Mouse (Mus musculus) adrenal gland, adult 2 months (tissue): ENCODE measurements at regions not wholly inside any gene's neighbourhood (a gene's known extent, or its start where the extent isn't known, plus 50 kb on each side); places are given as distances from the start of the nearest gene placed in this dataset.
A peak's percentile ranks its signal among the peaks of the same experiment; 100 is the strongest.

Experiments used
- DNase-seq: peaks from one replicate; pipeline ENCODE4 v3.0.0; 2021

DNA sequence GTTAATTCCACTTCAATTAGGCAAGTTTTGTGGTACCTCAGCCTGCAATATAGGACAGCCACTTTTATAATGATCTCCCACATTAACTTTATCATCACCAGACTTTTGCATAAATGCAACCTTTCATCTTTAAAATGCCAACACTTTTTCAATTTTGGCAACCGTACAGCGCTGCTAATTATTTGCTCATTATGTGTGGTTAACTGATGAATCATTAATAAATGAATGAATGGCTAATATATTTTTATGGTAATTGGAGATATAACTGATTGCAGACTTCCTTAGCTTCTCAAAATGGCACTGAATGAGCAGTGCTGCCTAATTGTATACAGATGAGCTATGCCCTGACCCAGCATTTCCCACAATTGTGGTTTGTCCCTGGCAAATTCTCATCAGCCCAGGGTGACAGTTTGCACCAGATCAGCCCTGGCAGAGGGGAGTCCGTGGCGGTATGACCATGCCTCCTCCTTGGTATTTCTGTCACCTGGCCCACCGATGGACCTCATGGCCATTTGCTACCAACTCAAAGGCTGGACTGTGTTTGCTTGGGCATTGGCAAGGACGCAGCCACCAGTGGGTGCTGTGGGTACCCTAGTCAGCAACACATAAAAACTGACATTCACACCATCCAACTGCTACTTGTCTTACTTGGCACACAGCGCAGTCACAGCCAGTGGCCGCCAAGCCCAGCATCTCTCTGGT is 173.7 kb upstream of the Lmo4 start:
- DNase-seq: no peak

DNA sequence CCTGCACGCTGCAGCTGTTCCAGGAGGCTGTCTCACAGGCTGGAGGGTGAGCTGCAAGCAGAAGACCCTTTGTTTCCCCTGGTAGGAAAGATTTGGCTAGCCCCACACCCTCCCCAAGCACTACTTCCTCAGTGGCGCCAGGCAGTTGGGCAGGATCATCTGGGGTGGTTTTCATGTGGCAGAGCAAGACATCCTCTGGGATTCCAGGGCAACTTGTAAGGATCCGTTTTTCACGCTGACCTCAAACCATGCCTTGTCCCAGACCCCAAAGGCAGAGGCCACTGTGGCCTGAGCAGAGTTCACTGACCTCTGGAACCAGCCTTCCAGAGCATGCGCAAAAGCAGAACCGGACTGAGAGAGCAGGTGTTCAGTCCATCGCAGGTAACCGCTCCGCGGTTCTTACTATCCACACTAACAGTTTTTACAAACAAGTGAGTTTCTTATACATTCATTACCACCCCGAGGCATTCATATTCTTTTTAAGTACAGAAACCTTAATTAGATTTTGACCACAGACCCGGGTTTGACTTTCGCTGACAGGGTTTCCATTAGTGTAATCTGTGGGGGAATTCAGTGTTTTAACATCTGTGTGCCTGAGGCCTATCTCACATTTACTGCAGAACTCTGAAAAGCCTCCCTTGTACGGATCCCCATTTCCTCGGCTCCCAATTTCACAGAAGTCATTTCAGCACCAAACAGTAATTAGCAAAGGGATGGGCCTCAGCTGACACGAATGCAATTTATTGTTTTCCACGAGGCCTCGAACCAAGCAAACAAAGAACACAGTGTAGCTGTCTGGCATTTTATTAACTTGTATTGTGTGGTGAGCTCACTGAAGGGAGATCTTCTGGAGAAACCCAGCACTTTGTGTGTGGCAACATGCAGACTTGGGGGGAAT is 172.9 kb upstream of the Lmo4 start:
- no peak for DNase-seq

DNA sequence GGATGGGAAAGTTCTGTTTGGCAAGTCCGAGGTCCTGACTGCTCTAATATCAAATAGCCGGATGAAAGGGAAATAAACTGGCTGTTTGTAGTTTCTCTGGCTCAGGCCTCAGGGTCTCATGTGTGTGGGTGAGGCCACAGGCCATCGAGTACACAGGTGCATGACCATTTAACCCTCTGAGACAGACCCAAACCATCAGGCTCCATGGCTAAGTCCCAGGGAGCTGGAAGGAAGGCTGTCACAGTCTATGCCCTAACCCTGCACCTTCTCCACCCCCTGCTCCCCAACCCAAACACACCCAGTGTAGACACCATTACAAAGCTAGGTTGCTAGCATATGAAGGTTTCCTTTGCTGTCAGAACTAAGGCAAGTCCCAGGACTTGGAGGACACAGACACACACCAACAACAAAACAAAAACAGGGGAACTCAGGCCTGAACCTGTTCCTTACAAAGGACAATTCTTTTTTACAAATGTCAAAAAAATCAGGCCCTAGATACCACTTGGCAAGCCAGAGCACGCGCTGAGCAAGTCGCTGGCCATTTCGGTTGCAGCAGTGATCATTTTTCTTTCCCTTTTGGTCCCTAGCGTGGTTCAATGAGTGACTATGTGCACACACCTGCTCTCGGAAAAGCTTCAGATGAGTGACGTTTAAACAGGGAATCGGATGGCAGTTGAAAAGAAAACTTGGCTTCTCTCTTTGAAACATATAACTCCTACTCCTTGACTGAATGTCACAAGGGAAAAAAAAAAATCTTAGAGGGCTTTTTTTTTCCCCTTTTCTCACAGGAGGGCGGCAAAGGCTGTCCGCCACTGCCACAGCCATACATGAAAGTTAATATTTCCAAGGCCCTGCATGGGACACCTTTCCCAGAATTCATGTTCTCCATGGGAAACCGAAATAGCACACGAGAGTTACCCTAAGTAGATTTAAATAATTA is 171.7 kb upstream of the Lmo4 start:
- DNase-seq: no peak

DNA sequence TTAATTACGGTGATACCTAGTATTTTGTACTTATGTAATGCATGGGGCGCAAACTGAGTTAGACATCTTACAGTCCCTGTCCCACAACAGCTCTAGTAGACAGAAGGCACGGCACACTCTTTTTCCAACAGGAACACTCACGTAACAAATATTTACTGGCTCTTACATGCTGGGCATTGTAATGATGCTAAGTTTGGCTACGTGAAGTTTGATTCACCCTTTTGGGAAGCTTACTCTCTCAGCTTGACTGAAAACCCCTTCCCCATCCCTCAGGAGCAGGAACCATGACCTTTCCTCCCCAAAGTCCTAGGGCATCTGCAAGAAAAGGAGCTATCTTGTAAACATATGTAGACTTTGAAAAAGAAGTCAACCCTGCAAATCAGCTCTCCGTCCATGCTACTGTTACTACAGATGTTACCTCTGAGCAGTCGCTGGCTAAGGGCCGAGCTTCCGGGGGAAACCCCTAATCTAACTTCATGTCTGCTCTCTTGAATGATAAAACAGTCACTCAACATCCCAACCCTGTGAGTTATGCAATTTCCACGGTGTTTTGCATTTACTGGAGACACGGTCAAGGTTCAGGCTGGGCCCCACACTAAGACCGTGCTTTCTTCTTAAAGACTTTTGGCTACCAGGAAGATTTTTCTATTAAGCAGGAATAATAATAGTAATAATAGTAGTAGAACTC is 170.8 kb upstream of the Lmo4 start:
- no peak for DNase-seq

DNA sequence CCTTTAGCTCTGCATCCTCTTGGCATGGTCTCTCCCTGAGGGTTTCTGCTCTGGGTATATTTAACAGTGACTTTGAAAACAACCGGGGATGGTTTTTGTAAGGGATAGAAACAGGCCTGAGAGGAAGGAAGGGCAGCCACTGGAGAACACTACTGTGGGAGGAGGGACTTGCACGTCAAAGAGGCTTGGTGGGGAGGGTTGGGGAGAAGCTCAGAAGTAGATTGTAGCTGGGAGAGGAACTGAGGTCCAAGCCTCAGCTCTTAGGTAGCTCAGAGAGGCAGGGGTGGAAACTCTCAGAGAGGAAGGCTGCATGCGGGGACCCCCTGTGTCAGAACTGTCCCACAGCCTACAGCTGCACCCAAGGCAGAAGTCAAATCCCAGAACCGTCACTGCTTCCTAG is 163.3 kb upstream of the Lmo4 start:
- DNase-seq: no peak

DNA sequence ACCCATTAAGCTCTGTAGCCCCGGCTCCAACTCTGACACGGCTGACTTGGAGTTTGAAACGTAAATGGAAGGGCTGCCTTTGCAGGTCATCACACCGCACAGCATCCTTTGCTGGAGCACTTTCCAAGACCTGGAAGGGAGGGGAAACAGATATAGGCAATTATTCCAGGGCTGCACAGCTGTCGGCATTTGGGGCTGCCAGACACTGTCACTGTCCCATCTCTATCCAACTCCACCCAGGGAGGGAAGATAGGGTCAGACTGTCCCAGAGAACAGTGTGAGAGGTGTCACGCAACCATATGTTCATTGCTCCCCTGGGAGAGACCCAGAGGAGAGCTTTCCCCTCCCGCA is 162.7 kb upstream of the Lmo4 start:
- DNase-seq: no peak

DNA sequence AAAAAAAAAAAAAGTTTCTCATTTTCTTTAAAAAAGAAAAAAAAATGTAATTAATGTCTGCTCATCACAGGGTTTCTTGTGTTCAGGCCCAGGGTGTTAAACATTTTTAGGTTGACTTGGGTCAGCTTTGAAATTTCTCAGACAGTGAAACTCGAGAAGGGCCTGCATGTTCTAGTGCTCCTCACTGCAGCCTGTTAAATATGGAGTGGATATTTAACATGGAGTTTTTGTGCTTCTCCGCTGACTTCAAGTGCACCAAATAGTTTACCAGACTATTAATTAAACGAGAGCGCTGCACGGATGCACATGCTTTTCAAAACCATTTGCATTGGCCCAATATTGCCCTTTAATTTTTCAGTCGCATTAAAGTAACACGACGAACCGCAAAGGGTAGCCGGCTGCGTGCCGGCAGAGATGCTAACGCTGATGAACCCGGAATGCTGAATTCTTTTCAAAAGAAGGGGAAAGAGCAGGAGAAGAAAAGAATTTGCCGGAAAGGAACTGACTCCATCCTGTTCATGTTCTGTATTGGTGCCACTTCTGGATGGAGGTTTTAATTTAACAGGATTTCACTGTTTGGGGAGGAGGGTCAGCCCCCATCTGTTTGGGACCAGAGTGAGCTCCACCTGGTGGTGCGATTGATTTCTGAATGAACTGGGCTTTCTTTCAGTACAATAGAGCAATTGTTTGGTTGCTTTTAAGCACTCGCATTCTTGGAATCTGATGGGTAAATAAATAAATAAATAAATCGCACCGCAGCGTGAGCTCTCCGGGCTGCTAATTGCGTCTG is 162.2 kb upstream of the Lmo4 start:
- DNase-seq: no peak

DNA sequence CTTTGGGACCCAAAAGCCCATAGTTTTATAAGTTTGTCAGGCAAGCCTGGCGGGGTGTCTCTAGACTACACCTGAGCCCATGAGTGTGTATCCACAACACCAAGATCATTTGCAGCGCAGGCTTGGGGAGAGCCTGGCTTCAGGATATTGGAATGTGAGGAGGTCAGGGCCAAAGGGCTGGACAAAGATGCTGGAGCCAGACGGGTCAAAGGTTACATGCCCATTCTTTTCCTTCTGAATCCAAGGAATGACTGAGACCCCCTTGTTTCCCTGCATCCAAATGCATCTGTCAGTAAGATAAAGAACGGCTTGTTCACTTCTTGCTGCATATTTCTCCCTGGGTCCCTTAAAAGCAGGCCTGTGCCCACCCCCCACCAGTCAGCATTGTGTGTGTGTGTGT is 160.9 kb upstream of the Lmo4 start:
- DNase-seq: no peak

DNA sequence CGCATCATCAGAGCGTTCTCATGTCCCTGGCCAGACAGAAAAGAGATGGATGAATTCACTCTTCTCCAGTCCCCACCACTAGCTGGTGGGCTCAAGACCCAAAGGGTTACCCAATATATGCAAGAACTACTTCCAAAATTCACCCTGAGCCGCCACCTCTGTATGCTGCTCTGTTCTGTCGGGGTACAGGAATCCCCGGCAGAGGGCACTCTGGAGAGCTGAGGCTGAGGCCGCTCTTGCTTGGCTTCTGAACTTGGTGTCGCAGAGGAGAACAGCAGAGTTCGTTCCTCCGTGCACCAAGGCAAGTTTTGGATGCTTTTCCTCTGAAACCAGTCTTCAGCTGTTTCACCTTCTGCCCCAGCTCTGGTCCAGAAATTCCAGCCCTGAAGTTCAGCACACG is 157.5 kb upstream of the Lmo4 start:
- peak; percentile 49 for DNase-seq

DNA sequence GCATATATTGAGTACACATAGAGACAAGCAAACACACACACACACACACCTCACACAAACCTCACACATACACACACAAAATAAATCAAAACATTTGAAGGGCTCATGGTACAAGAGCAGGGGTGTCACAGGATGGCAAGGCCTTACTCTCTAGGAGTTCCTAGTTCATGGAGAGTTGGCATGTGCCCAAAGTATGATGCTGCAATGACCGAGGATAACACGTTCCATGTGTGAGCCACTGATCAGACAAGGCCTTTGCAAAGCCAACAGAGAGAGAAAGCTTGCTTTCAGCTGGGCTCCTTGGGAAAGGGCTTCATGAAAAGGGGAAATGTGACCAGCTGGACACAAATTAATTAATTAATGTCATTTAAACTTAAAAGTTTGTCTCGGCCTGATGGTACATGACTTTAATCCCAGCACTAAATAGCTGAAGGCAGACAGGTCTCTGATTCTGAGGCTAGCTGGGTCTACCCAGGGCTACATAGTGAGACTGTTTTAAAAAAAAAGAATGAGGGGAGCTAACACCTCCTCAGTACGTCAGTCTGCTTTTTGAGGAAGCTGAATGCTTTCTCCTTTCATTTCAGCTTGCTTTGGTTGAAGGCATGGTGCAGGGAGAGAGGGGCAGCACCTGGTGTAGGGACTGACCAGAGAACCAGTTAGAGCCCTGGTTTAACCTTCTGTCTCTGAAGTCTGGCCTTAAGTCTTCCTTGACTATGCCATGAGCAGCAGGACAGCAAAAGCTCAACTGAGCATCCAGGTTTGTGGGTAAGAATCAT is 156.4 kb upstream of the Lmo4 start:
- DNase-seq: peak; percentile 32

DNA sequence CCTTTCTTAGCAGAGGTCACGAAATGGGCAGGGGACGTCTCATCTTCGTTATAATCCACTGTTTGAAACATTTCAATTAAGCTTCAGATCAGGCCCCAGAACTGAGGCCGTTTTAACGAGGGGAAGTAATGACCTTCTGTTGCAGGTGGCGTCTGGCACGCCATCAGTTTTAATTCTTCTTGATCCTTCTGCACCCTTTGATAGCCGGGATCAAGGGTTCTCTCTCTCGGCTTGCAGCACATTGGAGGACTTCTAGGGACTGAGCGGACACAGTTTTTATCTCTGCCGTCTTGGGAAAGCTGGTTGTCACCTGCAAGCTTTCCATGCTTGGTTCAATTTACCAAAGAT is 151.9 kb upstream of the Lmo4 start:
- no peak for DNase-seq

DNA sequence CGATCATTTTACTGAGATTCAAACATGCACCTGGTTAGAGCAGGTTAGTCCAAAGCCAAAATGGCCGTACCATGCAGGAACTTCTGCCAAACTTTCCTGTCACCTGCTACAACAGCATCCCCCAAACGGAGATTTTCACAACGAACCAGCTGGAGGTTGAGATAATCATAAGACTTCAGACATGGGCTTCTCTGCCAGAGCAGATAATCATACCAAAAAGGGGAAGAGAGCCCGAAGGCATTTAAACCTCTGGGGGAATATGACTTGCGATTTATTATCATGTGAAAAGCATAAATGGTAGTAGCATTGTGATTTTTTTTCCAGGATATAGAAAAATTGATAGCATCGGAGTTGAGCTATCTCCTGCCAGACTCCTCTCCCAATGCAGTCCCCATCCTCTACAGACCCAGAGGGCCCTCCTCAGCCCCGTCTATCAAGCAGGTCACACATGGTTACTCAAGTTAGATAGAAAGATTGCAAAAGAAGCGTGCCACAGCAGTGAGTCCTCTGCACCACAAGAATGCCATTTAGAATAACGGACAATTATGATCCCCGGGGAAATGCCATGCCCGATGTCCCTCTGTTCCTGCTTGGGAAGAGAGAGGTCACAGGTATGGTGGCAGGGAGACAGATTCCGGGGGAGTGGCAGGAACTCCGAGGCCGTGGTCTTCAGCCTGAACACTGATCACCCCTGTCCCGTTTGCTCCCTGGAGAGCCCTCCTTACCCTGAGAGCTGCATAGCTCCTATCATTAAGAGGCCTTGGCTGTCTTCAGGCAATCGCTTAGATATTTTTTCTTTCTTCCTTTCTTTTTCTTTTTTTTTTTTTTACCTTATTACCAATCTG is 151.3 kb upstream of the Lmo4 start:
- no peak for DNase-seq

DNA sequence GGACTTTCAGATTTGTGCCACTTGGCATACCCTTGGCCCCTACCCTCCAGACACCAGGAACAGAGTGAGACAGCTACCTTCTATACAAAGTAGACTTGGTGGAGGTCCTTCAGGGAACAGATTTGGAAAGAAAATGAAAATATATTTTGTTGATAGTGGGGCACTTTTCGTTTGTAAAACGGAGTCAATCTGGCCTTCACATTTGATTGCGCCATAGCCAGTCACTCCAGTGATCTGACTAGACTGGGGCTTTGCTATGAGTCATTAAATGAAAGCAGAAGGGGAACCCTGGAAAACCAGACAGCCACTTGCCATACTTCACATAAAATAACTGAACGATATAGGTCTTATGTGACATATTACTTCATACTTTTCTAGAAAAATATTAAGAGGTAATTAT is 147.5 kb upstream of the Lmo4 start:
- DNase-seq: peak; percentile 72

DNA sequence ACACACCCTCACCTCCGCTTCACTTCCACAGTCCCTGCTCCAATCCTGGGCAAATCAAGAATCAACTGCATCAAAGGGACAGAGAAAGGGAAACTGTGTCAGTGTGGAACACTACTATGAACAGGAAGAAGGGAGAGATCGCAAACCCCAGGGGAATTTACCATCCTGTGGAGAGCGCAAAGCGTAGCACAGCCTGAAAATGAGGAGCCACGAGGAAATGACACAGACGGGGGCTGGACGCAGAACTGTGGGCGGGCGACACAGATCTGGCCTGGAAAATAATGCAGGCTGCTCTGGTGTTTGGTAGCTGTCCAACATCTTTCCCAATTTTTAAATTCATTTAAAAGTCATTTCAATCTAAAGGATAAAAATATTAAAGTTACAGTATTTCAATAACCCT is 143.4 kb upstream of the Lmo4 start:
- DNase-seq: no peak

DNA sequence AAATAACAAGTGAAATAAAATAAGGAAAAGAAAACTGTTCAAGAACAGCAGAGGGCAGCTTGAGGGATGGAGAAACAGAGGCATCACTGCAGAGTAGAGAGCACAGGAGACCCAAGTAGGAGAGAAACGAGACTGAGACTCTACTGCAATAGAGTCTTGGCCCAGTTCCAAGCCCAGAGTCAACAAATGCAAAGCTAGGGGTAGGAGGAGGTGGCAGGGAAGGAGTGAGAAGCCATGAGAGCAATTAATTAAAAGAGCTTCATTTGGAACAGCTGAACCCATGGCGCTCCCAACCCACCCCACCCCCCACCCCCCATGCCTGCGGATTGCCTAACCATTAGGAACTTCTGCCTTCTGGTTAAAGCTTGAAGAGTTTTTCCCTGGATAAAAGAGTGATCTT is 130.2 kb upstream of the Lmo4 start:
- no peak for DNase-seq

DNA sequence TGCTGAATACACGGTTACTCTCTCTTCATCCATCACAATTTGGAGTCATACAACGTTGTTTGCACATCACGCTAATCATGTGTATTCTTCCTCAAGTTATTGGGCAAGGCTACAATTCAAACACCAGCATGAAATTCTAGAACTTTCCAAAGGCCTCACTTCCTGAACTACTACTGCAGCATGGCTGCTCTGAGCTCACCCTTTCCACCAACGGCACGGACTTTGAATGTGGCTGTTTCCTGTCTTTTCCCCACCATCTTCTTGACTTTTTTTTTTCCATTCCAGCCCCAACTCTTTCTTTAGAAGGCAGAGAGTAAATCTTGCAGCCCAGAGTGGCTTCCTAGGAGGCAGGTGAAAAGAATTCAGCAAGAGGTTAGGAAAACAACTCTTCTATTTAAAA is 129.2 kb upstream of the Lmo4 start:
- no peak for DNase-seq

DNA sequence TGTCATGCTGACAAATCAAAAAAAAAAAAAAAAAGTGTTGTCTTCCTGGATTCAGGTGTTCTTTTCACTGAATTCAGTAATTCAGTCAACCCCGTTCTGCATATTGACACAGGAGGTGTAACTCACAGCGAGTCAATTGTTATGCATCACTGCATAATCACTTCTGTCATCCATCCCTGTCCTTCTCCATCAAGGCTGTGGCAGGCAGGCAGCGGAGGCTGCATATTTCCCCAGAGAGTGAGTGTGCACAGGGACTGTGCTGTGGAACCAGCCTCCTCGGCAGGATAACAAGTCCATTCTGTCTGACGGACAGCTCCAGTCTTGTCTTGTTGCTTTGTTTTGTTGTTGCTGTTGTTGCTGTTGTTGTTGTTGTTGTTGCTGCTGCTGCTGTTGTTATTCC is 127.3 kb upstream of the Lmo4 start:
- peak; percentile 64 for DNase-seq

DNA sequence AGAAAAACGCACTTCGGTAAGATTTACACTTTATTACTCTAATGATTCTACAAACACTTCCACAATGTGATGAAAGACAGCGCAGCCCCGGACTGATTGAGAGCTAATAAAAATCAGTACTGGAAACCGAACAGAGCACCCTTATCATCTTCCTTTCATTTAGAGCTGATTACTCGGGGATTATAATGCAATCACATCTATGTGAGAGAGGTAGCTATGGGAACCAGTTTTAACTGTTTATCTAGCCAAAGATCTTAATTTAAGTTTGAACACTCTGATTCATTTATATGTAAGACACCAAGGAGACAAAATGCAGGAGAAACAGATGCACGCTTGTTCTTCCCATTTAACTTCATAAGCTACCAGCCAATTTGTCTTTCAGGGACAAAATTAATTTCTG is 124.1 kb upstream of the Lmo4 start:
- no peak for DNase-seq

DNA sequence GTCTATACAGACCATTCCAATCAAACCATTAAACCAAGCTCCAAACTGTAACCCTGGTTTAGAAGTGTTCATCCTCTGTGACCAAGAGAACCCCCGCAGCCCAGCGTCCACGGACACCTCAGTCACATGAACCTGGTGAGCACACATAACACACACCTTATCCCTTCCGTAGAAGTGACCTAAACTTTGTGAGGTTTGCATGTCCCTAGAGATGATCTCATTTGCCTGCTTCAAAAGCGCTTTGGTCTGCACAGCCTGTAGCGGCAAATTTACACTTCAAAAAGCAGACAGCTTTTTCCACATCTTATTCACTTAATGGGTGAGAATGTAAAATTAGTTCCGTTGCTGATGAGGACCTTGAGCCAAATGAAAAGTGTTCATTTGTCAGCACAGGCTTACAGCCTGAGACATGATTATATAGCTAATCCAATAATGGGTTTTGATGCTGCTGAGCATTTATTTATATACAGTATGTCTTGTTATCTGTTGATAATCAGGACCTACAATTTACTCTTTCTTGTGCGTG is 122.3 kb upstream of the Lmo4 start:
- no peak for DNase-seq
